In the genomic region with DNA sequence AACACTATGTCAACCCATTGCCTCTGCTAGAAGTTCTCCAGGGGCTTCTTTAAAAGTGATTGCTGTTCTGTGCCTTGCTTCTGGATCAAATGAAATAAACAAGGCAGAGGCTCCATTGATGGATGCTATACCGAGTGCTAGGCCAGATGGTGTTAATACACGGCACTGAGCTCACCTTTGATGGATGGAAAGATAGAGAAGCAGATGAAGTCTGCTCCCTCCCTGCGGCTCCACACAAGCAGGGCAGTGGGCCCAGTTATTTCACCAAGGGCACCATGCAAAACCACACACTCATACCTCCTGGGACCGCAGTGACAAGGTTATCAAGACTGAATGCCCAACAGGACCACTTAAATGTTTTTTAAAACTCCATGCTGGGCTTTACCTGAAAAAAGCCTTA, we compare ENCODE assay signal across 22 mouse cellular contexts.
DNase-seq lines count a peak whose midpoint lies in the region; ATAC-seq lines count a peak whose summit lies in the region.
"Had no signal": no experiment of that assay in that cellular context is flagged by ENCODE, and none has a peak within 500 bp of the region (broad histone marks: within the 10 kb centered on the region; RNA-seq: fewer than 3 reads in every experiment).

No protein-coding gene starts in this region.

- H3K4me2 ChIP-seq in midbrain, embryonic 11.5 days, result no peak overlapping the region
- H3K4me2 ChIP-seq in midbrain, embryonic 16.5 days (ENCODE audit: low read length), result no peak overlapping the region
- H3K4me2 ChIP-seq in hindbrain, embryonic 15.5 days, result no peak overlapping the region
- no peak overlapping the region for H3K4me2 ChIP-seq in neural tube, embryonic 13.5 days
- H3K4me2 ChIP-seq: heart, embryonic 15.5 days; kidney, embryonic 15.5 days; limb, embryonic 13.5 days; liver, embryonic 13.5 days; lung, embryonic 15.5 days had no signal

- no peaks in the 10 kb centered on the region for H3K36me3 ChIP-seq in midbrain, embryonic 11.5 days (ENCODE audit: control insufficient read depth, insufficient read depth, low read length)
- no peaks in the 10 kb centered on the region for H3K36me3 ChIP-seq in midbrain, embryonic 16.5 days (ENCODE audit: control insufficient read depth, insufficient read depth, low read length)
- no peaks in the 10 kb centered on the region for H3K36me3 ChIP-seq in hindbrain, embryonic 15.5 days
- H3K36me3 ChIP-seq in neural tube, embryonic 13.5 days, result no peaks in the 10 kb centered on the region
- H3K36me3 ChIP-seq: G1E; heart, embryonic 15.5 days; kidney, embryonic 15.5 days; limb, embryonic 13.5 days; liver, embryonic 13.5 days; lung, embryonic 15.5 days had no signal

- no peak overlapping the region for H3K27ac ChIP-seq in midbrain, embryonic 11.5 days (ENCODE audit: low read depth, low read length)
- H3K27ac ChIP-seq in midbrain, embryonic 16.5 days (ENCODE audit: low read length), result no peak overlapping the region
- no peak overlapping the region for H3K27ac ChIP-seq in hindbrain, embryonic 15.5 days (replicated peaks)
- no peak overlapping the region for H3K27ac ChIP-seq in neural tube, embryonic 13.5 days (replicated peaks)
- H3K27ac ChIP-seq: heart, adult 2 months; heart, embryonic 15.5 days; kidney, embryonic 15.5 days; limb, embryonic 13.5 days; liver, embryonic 13.5 days; lung, embryonic 15.5 days; macrophage had no signal

- peak; percentile 13 to 18 for DNase-seq in cerebellum, postnatal 14 days
- no peak for DNase-seq in cerebellum, postnatal 36 days
- no peak for DNase-seq in midbrain, embryonic 11.5 days (ENCODE audit: low spot score, missing footprints)
- no peak for DNase-seq in thymus, postnatal 36 days
- DNase-seq: adrenal gland, postnatal 14 days; cerebellum, adult 18-20 months; gastrocnemius, postnatal 14 days; heart, adult 2 months; heart, postnatal 4 days; liver, embryonic 13.5 days; thymus, postnatal 25 days had no signal

- no peaks in the 10 kb centered on the region for H3K9me3 ChIP-seq in midbrain, embryonic 11.5 days (ENCODE audit: control insufficient read depth, low read length)
- no peaks in the 10 kb centered on the region for H3K9me3 ChIP-seq in midbrain, embryonic 16.5 days (replicated peaks; ENCODE audit: control insufficient read depth, low read length, poor library complexity, severe bottlenecking)
- no peaks in the 10 kb centered on the region for H3K9me3 ChIP-seq in hindbrain, embryonic 15.5 days
- no peaks in the 10 kb centered on the region for H3K9me3 ChIP-seq in neural tube, embryonic 13.5 days
- H3K9me3 ChIP-seq: G1E; heart, embryonic 15.5 days; kidney, embryonic 15.5 days; limb, embryonic 13.5 days; liver, embryonic 13.5 days; lung, embryonic 15.5 days had no signal

- H3K4me3 ChIP-seq in midbrain, embryonic 11.5 days (ENCODE audit: low read depth, low read length), result no peak overlapping the region
- H3K4me3 ChIP-seq in midbrain, embryonic 16.5 days (ENCODE audit: low read depth, low read length), result no peak overlapping the region
- no peak overlapping the region for H3K4me3 ChIP-seq in hindbrain, embryonic 15.5 days
- no peak overlapping the region for H3K4me3 ChIP-seq in neural tube, embryonic 13.5 days
- H3K4me3 ChIP-seq: heart, adult 2 months; heart, embryonic 15.5 days; kidney, embryonic 15.5 days; limb, embryonic 13.5 days; liver, embryonic 13.5 days; lung, embryonic 15.5 days had no signal

- no peaks in the 10 kb centered on the region for H3K27me3 ChIP-seq in midbrain, embryonic 11.5 days (ENCODE audit: control insufficient read depth, insufficient read depth, low read length)
- no peaks in the 10 kb centered on the region for H3K27me3 ChIP-seq in midbrain, embryonic 16.5 days (ENCODE audit: control insufficient read depth, insufficient read depth, low read depth, low read length)
- H3K27me3 ChIP-seq in hindbrain, embryonic 15.5 days, result no peaks in the 10 kb centered on the region
- no peaks in the 10 kb centered on the region for H3K27me3 ChIP-seq in neural tube, embryonic 13.5 days
- H3K27me3 ChIP-seq: heart, embryonic 15.5 days; kidney, embryonic 15.5 days; liver, embryonic 13.5 days; lung, embryonic 15.5 days had no signal

- ATAC-seq in midbrain, embryonic 11.5 days (ENCODE audit: low FRiP score), result peak; percentile 41; the same call in 1 of the 2 replicates
- no peak for ATAC-seq in midbrain, embryonic 16.5 days
- ATAC-seq in hindbrain, embryonic 15.5 days (ENCODE audit: low FRiP score, low read depth), result peak; percentile 70; the same call in 1 of the 2 replicates
- ATAC-seq in neural tube, embryonic 13.5 days (ENCODE audit: low read depth), result 0 out of 2 replicates have a peak, but pooled peaks have one; percentile 47
- ATAC-seq: activated CD4-positive, CD25-positive, alpha-beta regulatory T cell, adult 4 months; intestine, postnatal 0 days had no signal

- WGBS in midbrain, embryonic 11.5 days, result 84% methylated on average over 4 of the region's 4 CpGs
- WGBS in midbrain, embryonic 16.5 days, result 67% methylated on average over 4 of the region's 4 CpGs
- 47% methylated on average over 4 of the region's 4 CpGs for whole genome bisulfite sequencing in hindbrain, embryonic 15.5 days
- 62% methylated on average over 4 of the region's 4 CpGs for WGBS in neural tube, embryonic 13.5 days

- H3K4me1 ChIP-seq in midbrain, embryonic 11.5 days (ENCODE audit: control insufficient read depth, insufficient read depth, low read length), result peaks cover 5% of the 10 kb centered on the region; the same call in 1 of the 2 replicates
- H3K4me1 ChIP-seq in midbrain, embryonic 16.5 days (ENCODE audit: control insufficient read depth, insufficient read depth, low read length), result no peaks in the 10 kb centered on the region; the same call in 1 of the 2 replicates
- no peaks in the 10 kb centered on the region for H3K4me1 ChIP-seq in hindbrain, embryonic 15.5 days (replicated peaks)
- H3K4me1 ChIP-seq in neural tube, embryonic 13.5 days (replicated peaks), result peaks cover 5% of the 10 kb centered on the region; the same call in 1 of the 2 replicates
- H3K4me1 ChIP-seq: heart, embryonic 15.5 days; kidney, embryonic 15.5 days; limb, embryonic 13.5 days; liver, embryonic 13.5 days; lung, embryonic 15.5 days had no signal

- no peak overlapping the region for H3K9ac ChIP-seq in midbrain, embryonic 11.5 days (ENCODE audit: low read length)
- H3K9ac ChIP-seq in midbrain, embryonic 16.5 days (ENCODE audit: low read depth, low read length), result no peak overlapping the region
- H3K9ac ChIP-seq in hindbrain, embryonic 15.5 days, result no peak overlapping the region
- no peak overlapping the region for H3K9ac ChIP-seq in neural tube, embryonic 13.5 days
- H3K9ac ChIP-seq: heart, embryonic 15.5 days; kidney, embryonic 15.5 days; limb, embryonic 13.5 days; liver, embryonic 13.5 days; lung, embryonic 15.5 days had no signal

Comparison
In these comparisons a context has a peak if more than half of its experiments do, and no peak if none do; other contexts are left out.
1. DNase-seq: peak in cerebellum, postnatal 14 days (2 of 2); none in cerebellum, postnatal 36 days (0 of 2), midbrain, embryonic 11.5 days (single experiment) and thymus, postnatal 36 days (0 of 2).